Mouse (Mus musculus) stomach, embryonic 16.5 days (tissue): ENCODE measurements around the gene D430042O09Rik. TPM values are rescaled to one million over a fixed set of nuclear protein-coding genes. Genes with fewer than 3 reads are reported as not detected.

Experiments
- ATAC-seq: fragments of 200-750 bp; cut with Nextera tagmentation; 2 replicates; pipeline ENCODE4 v1.8.0; 2017; ENCODE audit warnings: moderate number of reproducible peaks, moderate TSS enrichment; ENCODE audit not compliant: insufficient read depth, low FRiP score
- H3K27ac ChIP-seq: fragments of 300-500 bp; sonication (generic); 2 replicates; pipeline ENCODE4 v1.5.1; 2014; ENCODE audit warnings: low read length
- H3K27me3 ChIP-seq: fragments of 300-500 bp; sonication (generic); 2 replicates; pipeline ENCODE4 v1.6.1; 2014; ENCODE audit warnings: low read length, control low read depth, mixed read lengths; ENCODE audit not compliant: control insufficient read depth, insufficient read depth
- H3K36me3 ChIP-seq: fragments of 300-500 bp; sonication (generic); 2 replicates; pipeline ENCODE4 v1.6.1; 2014; ENCODE audit warnings: low read length; ENCODE audit not compliant: control insufficient read depth, insufficient read depth
- H3K4me1 ChIP-seq: fragments of 300-500 bp; sonication (generic); 2 replicates; pipeline ENCODE4 v1.6.1; 2014; ENCODE audit warnings: low read length, control low read depth, mixed read lengths; ENCODE audit not compliant: control insufficient read depth, insufficient read depth
- H3K4me2 ChIP-seq: fragments of 300-500 bp; sonication (generic); 2 replicates; pipeline ENCODE4 v1.6.1; 2014; ENCODE audit warnings: low read depth, low read length, mixed read lengths
- H3K4me3 ChIP-seq: fragments of 300-500 bp; sonication (generic); replicated peaks from 2 replicates; pipeline ENCODE4 v1.5.1; 2014; ENCODE audit warnings: mild to moderate bottlenecking, low read length
- H3K9ac ChIP-seq: fragments of 300-500 bp; sonication (generic); 2 replicates; pipeline ENCODE4 v1.6.1; 2014; ENCODE audit warnings: low read length
- H3K9me3 ChIP-seq: fragments of 300-500 bp; sonication (generic); replicated peaks from 2 replicates; pipeline ENCODE4 v1.6.1; 2016; ENCODE audit warnings: low read length, control low read depth; ENCODE audit not compliant: control insufficient read depth
- WGBS: fragments of 180-500 bp; shearing (Covaris S2); extraction: QIAGEN DNeasy Blood & Tissue Kit; methylation state at CpG from one replicate; pipeline ENCODE4 v1.1.7; 2014; 5-methylcytosine and 5-hydroxymethylcytosine counted together
- polyA plus RNA-seq: library from polyadenylated mRNA; unstranded; fragments of >200 nt; fragmentation: Nextera tagmentation; extraction: Ambion mirVana; gene quantifications from 2 replicates; pipeline ENCODE4 v1.2.1, GENCODE M21; 2015

D430042O09Rik gene
- polyA plus RNA-seq, 1 experiment from 2014 or later: 8.5 TPM

DNA sequence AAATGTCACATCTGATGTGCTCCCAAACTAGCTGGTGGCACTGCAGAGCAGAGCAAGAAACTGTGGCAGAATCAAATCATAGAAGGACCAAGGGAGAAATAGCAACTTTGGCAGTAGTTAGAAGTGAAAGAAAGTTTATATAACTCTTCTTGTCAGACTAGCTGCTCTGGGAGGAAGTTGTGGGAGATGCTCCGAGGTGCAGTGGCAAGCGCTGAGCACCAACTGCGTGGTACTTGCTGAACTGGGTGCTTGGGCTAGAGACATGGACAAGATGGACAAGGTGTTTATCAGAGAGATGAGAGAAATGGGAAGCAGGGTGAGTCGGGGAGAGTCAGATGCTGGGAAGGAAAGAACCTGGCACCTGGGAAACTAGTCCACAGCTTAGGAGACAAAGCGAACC is 180.1 kb downstream of the D430042O09Rik start:
- H3K4me2 ChIP-seq: no peak overlapping the region
- H3K9me3 ChIP-seq: no peaks in the 10 kb centered on the region
- H3K27ac ChIP-seq: no peak overlapping the region
- H3K9ac ChIP-seq: no peak overlapping the region
- H3K27me3 ChIP-seq: no peaks in the 10 kb centered on the region
- no peak overlapping the region for H3K4me3 ChIP-seq
- WGBS: 72% methylated on average over 5 of the region's 5 CpGs
- no peak for ATAC-seq
- no peaks in the 10 kb centered on the region; the same call in 1 of the 2 replicates for H3K4me1 ChIP-seq
- no peaks in the 10 kb centered on the region for H3K36me3 ChIP-seq

DNA sequence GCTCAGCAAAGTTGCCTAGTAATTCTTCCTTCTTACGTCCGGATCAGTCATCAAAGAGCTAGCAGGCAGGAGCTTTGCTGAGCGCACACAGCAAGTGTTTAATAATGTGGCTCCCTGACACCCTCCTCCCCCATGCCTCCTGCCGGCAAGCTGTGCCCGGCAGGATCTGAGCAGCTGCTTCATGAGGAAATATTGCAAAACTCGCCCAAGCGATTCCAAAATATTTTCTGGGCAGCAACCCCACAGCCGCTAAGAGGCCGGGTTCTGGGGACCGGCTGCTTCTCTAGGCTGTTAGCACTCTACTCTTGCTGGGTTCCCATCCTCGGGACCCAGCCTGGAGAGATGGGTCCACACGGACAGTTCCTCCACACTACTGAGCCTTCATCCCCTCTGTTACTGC is 180.7 kb downstream of the D430042O09Rik start:
- no peak overlapping the region for H3K9ac ChIP-seq
- H3K36me3 ChIP-seq: no peaks in the 10 kb centered on the region
- H3K4me2 ChIP-seq: no peak overlapping the region
- no peaks in the 10 kb centered on the region; the same call in 1 of the 2 replicates for H3K4me1 ChIP-seq
- no peak overlapping the region for H3K27ac ChIP-seq
- H3K4me3 ChIP-seq: no peak overlapping the region
- 46% methylated on average over 12 of the region's 12 CpGs for WGBS
- no peaks in the 10 kb centered on the region for H3K9me3 ChIP-seq
- ATAC-seq: no peak
- H3K27me3 ChIP-seq: no peaks in the 10 kb centered on the region

DNA sequence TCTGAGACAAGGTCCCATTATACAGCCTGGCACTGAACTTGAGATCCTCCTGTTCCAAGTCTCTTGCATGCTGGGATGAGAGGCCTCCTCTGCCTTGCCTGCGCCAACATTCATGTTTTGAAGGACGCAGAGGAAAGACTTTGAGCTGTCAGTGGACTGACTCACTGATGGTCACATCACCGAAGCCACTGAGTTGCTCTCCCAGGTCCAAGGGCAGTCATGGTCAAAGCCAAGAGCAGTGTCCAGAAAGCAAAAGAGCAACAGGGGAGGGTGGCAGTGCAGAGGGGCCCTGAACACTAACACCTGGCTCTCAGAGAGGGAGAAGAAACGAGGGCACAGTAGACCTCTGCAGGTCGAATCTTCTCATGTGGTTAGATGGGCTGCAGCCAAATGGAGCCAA is 185.9 kb downstream of the D430042O09Rik start:
- Histone ChIP-seq H3K4me2 (no peak overlapping the region), H3K9me3 (no peaks in the 10 kb centered on the region), H3K36me3 (no peaks in the 10 kb centered on the region), H3K27ac (no peak overlapping the region), H3K4me3 (no peak overlapping the region), H3K9ac (no peak overlapping the region), H3K4me1 (no peaks in the 10 kb centered on the region), H3K27me3 (no peaks in the 10 kb centered on the region)
- no peak for ATAC-seq
- 85% methylated on average over 5 of the region's 5 CpGs for WGBS

DNA sequence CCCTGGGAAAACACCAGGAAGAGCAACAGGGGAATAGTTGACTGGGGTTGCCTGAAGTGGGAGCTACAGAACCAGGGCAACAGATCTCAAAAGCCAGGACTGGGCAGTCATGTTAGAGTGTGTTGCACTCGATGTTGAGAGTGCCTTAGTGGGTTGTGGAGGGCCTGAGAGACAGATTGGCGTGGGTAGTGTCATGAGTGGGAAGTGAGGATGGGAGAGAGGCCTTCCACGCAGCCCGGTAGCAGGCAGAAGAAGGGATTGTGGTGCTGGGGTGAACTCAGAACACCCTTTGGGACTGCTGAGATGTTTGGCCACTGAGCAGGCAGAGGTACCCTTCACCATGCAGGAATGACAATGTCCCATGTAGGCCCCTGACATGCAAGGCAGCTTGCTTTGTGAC is 189.4 kb downstream of the D430042O09Rik start:
- 78% methylated on average over 4 of the region's 4 CpGs for WGBS
- no peak overlapping the region for H3K4me2 ChIP-seq
- H3K4me3 ChIP-seq: no peak overlapping the region
- no peak overlapping the region for H3K9ac ChIP-seq
- no peak for ATAC-seq
- H3K27ac ChIP-seq: no peak overlapping the region
- no peaks in the 10 kb centered on the region for H3K36me3 ChIP-seq
- H3K4me1 ChIP-seq: no peaks in the 10 kb centered on the region
- H3K9me3 ChIP-seq: no peaks in the 10 kb centered on the region
- H3K27me3 ChIP-seq: no peaks in the 10 kb centered on the region

DNA sequence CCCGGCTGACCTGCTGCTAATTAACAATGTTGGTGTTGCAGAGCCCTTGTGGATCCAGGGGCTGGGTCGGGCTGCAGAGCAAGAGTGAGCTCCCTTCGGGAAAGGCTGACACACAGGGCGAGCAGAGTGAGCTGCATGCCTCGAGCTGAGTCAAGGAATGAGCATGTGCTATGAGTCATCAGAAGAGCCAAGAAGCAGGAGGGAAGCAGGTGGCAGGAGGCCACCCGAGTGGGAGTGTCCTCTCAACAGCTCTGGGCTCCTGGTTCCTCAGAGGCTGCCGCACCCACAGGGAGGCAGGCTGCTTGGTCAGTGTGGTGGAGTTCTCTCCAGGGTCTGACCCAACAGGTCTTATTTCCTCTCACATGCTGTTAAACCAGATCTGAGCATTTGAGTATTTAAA is 191.3 kb downstream of the D430042O09Rik start:
- Histone ChIP-seq H3K27ac (peak overlapping the region; percentile 47; the same call in 1 of the 2 replicates), H3K4me3 (no peak overlapping the region), H3K9ac (no peak overlapping the region), H3K36me3 (no peaks in the 10 kb centered on the region), H3K4me1 (no peaks in the 10 kb centered on the region), H3K27me3 (no peaks in the 10 kb centered on the region), H3K9me3 (no peaks in the 10 kb centered on the region), H3K4me2 (no peak overlapping the region)
- peak; percentile 96 for ATAC-seq
- WGBS: 21% methylated on average over 7 of the region's 7 CpGs

DNA sequence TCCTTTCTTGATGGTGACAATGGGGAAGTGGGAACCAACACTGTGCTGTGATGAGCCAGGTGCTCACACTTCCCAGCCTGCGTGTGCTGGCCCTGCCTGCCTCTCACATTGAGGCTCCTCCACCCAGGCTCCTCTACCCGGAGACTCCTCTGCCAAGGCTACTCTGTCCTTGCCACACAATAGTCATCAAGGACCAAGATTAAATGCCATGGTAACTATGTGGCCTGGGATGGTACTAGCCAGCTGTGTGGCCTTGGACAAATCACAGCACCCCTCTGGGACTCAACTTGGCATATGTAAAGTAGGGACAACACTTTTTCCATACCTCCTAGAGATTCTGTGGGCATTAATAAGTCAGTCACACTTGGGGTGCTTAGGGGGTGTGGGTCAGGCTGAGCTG is 192.2 kb downstream of the D430042O09Rik start:
- H3K27me3 ChIP-seq: no peaks in the 10 kb centered on the region
- H3K36me3 ChIP-seq: no peaks in the 10 kb centered on the region
- H3K4me2 ChIP-seq: no peak overlapping the region
- 58% methylated on average over 2 of the region's 2 CpGs for WGBS
- H3K27ac ChIP-seq: no peak overlapping the region
- ATAC-seq: no peak
- H3K4me1 ChIP-seq: no peaks in the 10 kb centered on the region
- no peaks in the 10 kb centered on the region for H3K9me3 ChIP-seq
- no peak overlapping the region for H3K4me3 ChIP-seq
- no peak overlapping the region for H3K9ac ChIP-seq

DNA sequence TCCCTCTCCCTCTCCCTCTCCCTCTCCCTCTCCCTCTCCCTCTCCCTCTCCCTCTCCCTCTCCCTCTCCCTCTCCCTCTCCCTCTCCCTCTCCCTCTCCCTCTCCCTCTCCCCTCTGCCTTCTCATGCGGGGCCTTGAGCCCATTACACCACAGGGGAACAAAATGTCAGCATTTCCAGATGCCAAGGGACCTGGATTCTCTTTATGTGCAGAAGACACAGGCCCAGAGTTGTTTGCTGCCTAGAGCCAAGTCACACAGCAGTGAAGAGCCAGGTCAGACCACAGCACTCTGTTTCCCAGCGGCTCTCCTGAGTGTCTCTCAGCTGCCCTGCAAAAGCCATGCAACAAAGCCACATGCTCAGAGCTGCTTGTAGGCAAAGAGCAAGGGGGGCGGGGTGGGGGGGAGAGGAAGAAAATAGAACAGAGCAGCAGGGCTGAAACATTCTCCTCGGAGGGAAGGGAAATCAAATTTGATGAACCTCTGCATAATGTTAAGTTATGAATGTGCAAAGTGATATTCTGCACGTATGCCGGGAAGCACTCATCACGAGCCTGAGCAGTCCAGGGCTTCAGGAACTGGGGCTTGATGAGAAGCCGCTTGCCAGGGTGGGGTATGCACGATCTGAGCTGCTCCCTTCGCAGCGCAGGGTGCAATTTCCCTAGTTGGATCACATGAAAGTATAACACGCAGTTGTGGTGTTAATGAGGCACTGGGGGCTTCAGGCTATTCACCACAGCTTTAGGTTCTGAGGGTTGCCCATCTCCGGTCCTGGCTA is 192.9 kb downstream of the D430042O09Rik start:
- no peak overlapping the region for H3K27ac ChIP-seq
- H3K27me3 ChIP-seq: no peaks in the 10 kb centered on the region
- H3K36me3 ChIP-seq: no peaks in the 10 kb centered on the region
- H3K4me2 ChIP-seq: no peak overlapping the region
- ATAC-seq: no peak
- 60% methylated on average over 13 of the region's 13 CpGs for WGBS
- H3K9ac ChIP-seq: no peak overlapping the region
- H3K9me3 ChIP-seq: no peaks in the 10 kb centered on the region
- no peak overlapping the region for H3K4me3 ChIP-seq
- H3K4me1 ChIP-seq: no peaks in the 10 kb centered on the region

DNA sequence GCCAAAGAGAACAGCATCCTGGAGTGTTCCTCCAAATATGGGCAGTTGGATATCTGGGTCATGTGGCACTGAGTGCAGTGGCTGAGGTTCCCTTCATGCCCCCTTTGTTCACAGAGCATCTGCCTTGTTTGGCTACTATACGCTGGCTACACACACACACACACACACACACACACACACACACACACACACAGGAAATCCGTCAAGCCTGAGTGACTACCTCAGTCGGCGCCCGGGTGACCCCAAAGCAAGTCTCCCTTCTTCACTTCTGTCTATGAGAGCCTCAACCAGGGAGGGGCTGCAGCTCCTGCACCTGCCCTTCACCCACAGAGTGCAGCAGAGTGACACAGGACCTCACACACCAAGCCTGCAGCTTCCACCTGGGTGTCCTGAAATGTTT is 213.1 kb downstream of the D430042O09Rik start:
- ATAC-seq: no peak
- WGBS: 49% methylated on average over 5 of the region's 5 CpGs

DNA sequence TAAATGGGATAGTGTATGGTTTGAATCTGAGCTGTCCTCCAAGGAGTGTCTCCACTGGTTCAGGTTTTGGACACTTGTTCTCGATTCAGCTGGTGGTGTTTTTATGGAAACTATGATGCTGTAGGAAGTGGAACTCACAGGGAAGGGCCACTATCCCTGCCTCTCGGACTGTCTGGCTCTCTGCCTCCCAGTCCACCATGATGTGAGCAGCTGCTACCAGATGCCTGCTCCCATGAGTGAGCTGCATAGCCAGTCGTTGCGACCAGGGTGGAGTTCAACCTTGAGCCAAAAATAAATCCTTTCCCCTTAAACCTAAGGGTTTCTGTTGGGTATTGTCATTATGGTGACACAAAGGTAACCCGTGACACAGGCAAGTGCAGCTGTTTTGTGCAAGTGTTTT is 216.4 kb downstream of the D430042O09Rik start:
- ATAC-seq: no peak
- no peaks in the 10 kb centered on the region for H3K36me3 ChIP-seq
- H3K4me1 ChIP-seq: no peaks in the 10 kb centered on the region
- H3K9me3 ChIP-seq: no peaks in the 10 kb centered on the region
- no peaks in the 10 kb centered on the region for H3K27me3 ChIP-seq
- no peak overlapping the region for H3K9ac ChIP-seq
- H3K4me3 ChIP-seq: no peak overlapping the region
- no peak overlapping the region for H3K27ac ChIP-seq
- no peak overlapping the region for H3K4me2 ChIP-seq
- WGBS: 68% methylated on average over 5 of the region's 5 CpGs

More for the DNA sequence above, 213.1 kb downstream of the D430042O09Rik start:
- Histone ChIP-seq H3K4me3 (no peak overlapping the region), H3K9ac (no peak overlapping the region), H3K4me2 (no peak overlapping the region), H3K36me3 (no peaks in the 10 kb centered on the region), H3K9me3 (no peaks in the 10 kb centered on the region), H3K4me1 (no peaks in the 10 kb centered on the region), H3K27me3 (no peaks in the 10 kb centered on the region), H3K27ac (no peak overlapping the region)
